Mouse (Mus musculus) B cell, adult 2 months (primary cell): ENCODE measurements at regions not wholly inside any gene's neighbourhood (a gene's known extent, or its start where the extent isn't known, plus 50 kb on each side); places are given as distances from the start of the nearest gene placed in this dataset.
"Not testable (repeated sequence)": the region's sequence is repeated elsewhere in the genome, so short reads cannot be mapped to it uniquely, and the experiment has no call there.

Experiments
- DNase-seq, 2 experiments: peaks; one replicate each; pipeline ENCODE4 v3.0.0; 2022

GRCm38 (mm10) chr7:36218386-36218785 is 415.6 kb upstream of the Zfp507 start:
- DNase-seq, result no peak

GRCm38 (mm10) chr7:36210034-36210433 is 407.2 kb upstream of the Zfp507 start:
- DNase-seq, result no peak

- no peak for DNase-seq
These were observed 404.9 kb upstream of the Zfp507 start for GRCm38 (mm10) chr7:36207525-36208260.

- DNase-seq, result no peak
These were observed 395.4 kb upstream of the Zfp507 start for GRCm38 (mm10) chr7:36198091-36198700.

- DNase-seq, result no peak
These were observed 393.4 kb upstream of the Zfp507 start for GRCm38 (mm10) chr7:36196154-36196720.

GRCm38 (mm10) chr7:36192645-36193044 is 389.8 kb upstream of the Zfp507 start:
- DNase-seq, result no peak

- DNase-seq, result no peak
These were observed 375.1 kb upstream of the Zfp507 start for GRCm38 (mm10) chr7:36177947-36178346.

- DNase-seq, result no peak
These were observed 372.5 kb upstream of the Zfp507 start for GRCm38 (mm10) chr7:36175296-36175695.

GRCm38 (mm10) chr7:36172511-36172910 is 369.7 kb upstream of the Zfp507 start:
- DNase-seq, result not testable (repeated sequence)

GRCm38 (mm10) chr7:36157270-36157945 is 354.6 kb upstream of the Zfp507 start:
- DNase-seq, result no peak

- DNase-seq, result no peak
These were observed 353.8 kb upstream of the Zfp507 start for GRCm38 (mm10) chr7:36156595-36156994.

- DNase-seq, result no peak
These were observed 352.8 kb upstream of the Zfp507 start for GRCm38 (mm10) chr7:36155576-36155975.

GRCm38 (mm10) chr7:36155159-36155558 is 352.4 kb upstream of the Zfp507 start:
- no peak for DNase-seq

- DNase-seq, result no peak
These were observed 348.2 kb upstream of the Zfp507 start for GRCm38 (mm10) chr7:36150871-36151560.

- DNase-seq, result no peak
These were observed 333.8 kb upstream of the Zfp507 start for GRCm38 (mm10) chr7:36136571-36136970.

- DNase-seq, result no peak
These were observed 331.8 kb upstream of the Zfp507 start for GRCm38 (mm10) chr7:36134557-36134956.

- DNase-seq, result no peak
These were observed 330.9 kb upstream of the Zfp507 start for GRCm38 (mm10) chr7:36133658-36134143.

- DNase-seq, result no peak
These were observed 330.2 kb upstream of the Zfp507 start for GRCm38 (mm10) chr7:36133026-36133425.

- DNase-seq, result no peak
These were observed 329.8 kb upstream of the Zfp507 start for GRCm38 (mm10) chr7:36132569-36132968.

GRCm38 (mm10) chr7:36097054-36097453 is 294.3 kb upstream of the Zfp507 start:
- DNase-seq, result no peak

GRCm38 (mm10) chr7:36095258-36096130 is 292.7 kb upstream of the Zfp507 start:
- no peak for DNase-seq

- DNase-seq, result no peak
These were observed 288.3 kb upstream of the Zfp507 start for GRCm38 (mm10) chr7:36091132-36091531.
